Mouse (Mus musculus) heart, postnatal 0 days (tissue): ENCODE measurements at regions not wholly inside any gene's neighbourhood (a gene's known extent, or its start where the extent isn't known, plus 50 kb on each side); places are given as distances from the start of the nearest gene placed in this dataset.

Experiments used
- ATAC-seq: fragments of 200-750 bp; cut with Nextera tagmentation; 2 replicates; pipeline ENCODE4 v1.8.0; 2017; ENCODE audit warnings: low read depth, moderate number of reproducible peaks, moderate library complexity; ENCODE audit not compliant: insufficient read depth
- DNase-seq: peaks from one replicate; pipeline ENCODE4 v3.0.0-alpha.2; 2016; ENCODE audit warnings: low spot score
- H3K27ac ChIP-seq: fragments of 300-500 bp; sonication (generic); 2 replicates; pipeline ENCODE4 v1.5.1; 2014; ENCODE audit warnings: low read depth, mild to moderate bottlenecking
- H3K27me3 ChIP-seq: fragments of 300-500 bp; sonication (generic); 2 replicates; pipeline ENCODE4 v1.6.1; 2014; ENCODE audit warnings: low read length, mixed read lengths; ENCODE audit not compliant: control insufficient read depth, insufficient read depth
- H3K36me3 ChIP-seq: fragments of 300-500 bp; sonication (generic); replicated peaks from 2 replicates; pipeline ENCODE4 v1.6.1; 2014; ENCODE audit warnings: low read length, mixed read lengths; ENCODE audit not compliant: control insufficient read depth, insufficient read depth
- H3K4me1 ChIP-seq: fragments of 300-500 bp; sonication (generic); 2 replicates; pipeline ENCODE4 v1.6.1; 2014; ENCODE audit warnings: antibody characterized with exemption; ENCODE audit not compliant: control insufficient read depth, insufficient read depth
- H3K4me2 ChIP-seq: fragments of 300-500 bp; sonication (generic); 2 replicates; pipeline ENCODE4 v1.6.1; 2014; ENCODE audit warnings: low read depth, mild to moderate bottlenecking, low read length, moderate library complexity
- H3K4me3 ChIP-seq: fragments of 300-500 bp; sonication (generic); 2 replicates; pipeline ENCODE4 v1.5.1; 2014; ENCODE audit warnings: low read depth, low read length
- H3K9ac ChIP-seq: fragments of 300-500 bp; sonication (generic); replicated peaks from 2 replicates; pipeline ENCODE4 v1.6.1; 2014; ENCODE audit warnings: low read depth, low read length, mixed read lengths
- H3K9me3 ChIP-seq: fragments of 300-500 bp; sonication (generic); replicated peaks from 2 replicates; pipeline ENCODE4 v1.6.1; 2016; ENCODE audit warnings: low read length; ENCODE audit not compliant: control insufficient read depth
- CTCF ChIP-seq: IDR thresholded peaks from 2 replicates; pipeline ENCODE4 v1.5.1; 2016; ENCODE audit warnings: antibody characterized with exemption, control low read depth, low read depth
- EP300 ChIP-seq: IDR thresholded peaks from 2 replicates; pipeline ENCODE4 v1.6.1; 2016; ENCODE audit warnings: antibody characterized with exemption, low read depth
- WGBS: fragments of 180-500 bp; shearing (Covaris S2); extraction: QIAGEN DNeasy Blood & Tissue Kit; methylation state at CpG from one replicate; pipeline ENCODE4 v1.1.7; 2014; 5-methylcytosine and 5-hydroxymethylcytosine counted together

GRCm38 (mm10) chr3:29813276-29813675 is 731.5 kb downstream of the Egfem1 start:
- no peak for ATAC-seq

DNA sequence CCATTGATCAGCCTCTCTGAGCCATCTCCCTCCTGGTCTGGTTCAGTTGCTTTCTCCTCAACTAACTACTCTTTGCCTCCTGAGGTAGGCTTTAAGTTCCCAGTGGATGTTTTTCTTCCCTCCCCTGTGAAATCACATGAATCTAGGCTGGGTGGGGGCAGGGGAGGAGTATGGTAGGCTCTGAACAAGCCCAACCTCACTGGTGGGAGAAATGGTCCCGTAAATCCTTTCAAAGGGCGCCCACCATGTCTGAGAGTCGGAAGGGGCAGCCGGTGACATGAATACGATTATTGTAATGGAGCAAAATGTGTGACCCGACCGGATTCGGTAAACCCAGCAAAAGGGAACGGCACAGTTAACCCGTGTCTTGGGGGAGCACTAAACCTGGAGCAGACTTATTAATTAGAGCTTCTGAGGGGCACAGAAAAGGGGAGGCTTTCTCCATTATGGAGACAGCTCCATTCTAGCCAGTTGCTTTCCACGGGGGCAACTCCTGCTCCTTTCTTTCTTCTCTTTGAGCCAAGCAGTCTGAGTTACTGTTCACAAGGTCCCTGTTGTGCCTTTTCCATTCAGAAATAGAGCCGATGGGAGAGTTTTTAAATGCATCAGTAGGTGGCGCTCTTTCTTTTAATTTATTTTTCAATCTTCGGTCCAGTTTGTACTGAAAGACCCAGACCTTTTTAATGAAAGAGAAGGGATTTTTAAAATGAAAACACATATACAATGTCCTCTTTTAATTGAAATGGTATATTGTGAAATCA is 730.8 kb downstream of the Egfem1 start:
- ATAC-seq (no peak), DNase-seq (peak; percentile 32)
- H3K4me2 ChIP-seq, result no peak overlapping the region
- no peaks in the 10 kb centered on the region for H3K27me3 ChIP-seq
- H3K9me3 ChIP-seq, result no peaks in the 10 kb centered on the region
- H3K36me3 ChIP-seq, result no peaks in the 10 kb centered on the region
- 44% methylated on average over 14 of the region's 14 CpGs for WGBS
- H3K9ac ChIP-seq, result no peak overlapping the region
- H3K4me3 ChIP-seq, result no peak overlapping the region
- peak; percentile 55 for TF ChIP-seq CTCF
- TF ChIP-seq EP300, result no peak
- H3K4me1 ChIP-seq, result no peaks in the 10 kb centered on the region
- H3K27ac ChIP-seq, result no peak overlapping the region

More at GRCm38 (mm10) chr3:29813276-29813675, 731.5 kb downstream of the Egfem1 start:
- Histone ChIP-seq H3K4me3 (no peak overlapping the region), H3K4me2 (no peak overlapping the region), H3K27ac (no peak overlapping the region), H3K36me3 (no peaks in the 10 kb centered on the region), H3K9ac (no peak overlapping the region), H3K4me1 (no peaks in the 10 kb centered on the region), H3K9me3 (no peaks in the 10 kb centered on the region), H3K27me3 (no peaks in the 10 kb centered on the region)
- 55% methylated on average over 7 of the region's 7 CpGs for WGBS
- TF ChIP-seq CTCF (no peak), EP300 (no peak)
- no peak for DNase-seq

- WGBS, result 77% methylated on average over 2 of the region's 2 CpGs
- Histone ChIP-seq H3K27me3 (no peaks in the 10 kb centered on the region), H3K4me1 (no peaks in the 10 kb centered on the region), H3K36me3 (no peaks in the 10 kb centered on the region), H3K4me3 (no peak overlapping the region), H3K9ac (no peak overlapping the region), H3K4me2 (no peak overlapping the region), H3K27ac (no peak overlapping the region), H3K9me3 (no peaks in the 10 kb centered on the region)
- no peak for DNase-seq
- no peak for TF ChIP-seq CTCF
- TF ChIP-seq EP300, result no peak
- ATAC-seq, result no peak
These were observed 724.2 kb downstream of the Egfem1 start for GRCm38 (mm10) chr3:29806046-29806445.

GRCm38 (mm10) chr3:29803456-29803855 is 721.6 kb downstream of the Egfem1 start:
- 40% methylated on average over 5 of the region's 5 CpGs for WGBS

DNA sequence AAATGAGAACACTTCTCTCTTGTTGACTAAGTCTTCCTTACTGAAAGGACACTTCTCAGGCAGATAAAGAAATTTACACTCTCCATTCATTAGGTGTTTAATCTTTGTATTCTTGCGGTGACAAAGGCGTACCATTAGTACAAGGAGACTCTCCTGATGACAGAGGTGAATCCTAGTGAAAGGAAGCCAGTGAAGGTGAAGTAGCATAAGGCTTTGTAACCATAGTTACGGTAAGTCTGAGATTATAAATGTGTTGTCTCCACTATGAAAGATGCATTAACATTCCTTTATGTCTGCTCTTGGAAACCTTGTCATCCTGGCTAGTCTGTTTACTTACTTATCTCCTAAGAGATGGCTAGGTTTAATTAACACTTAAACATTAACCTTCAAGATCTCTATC is 719.3 kb downstream of the Egfem1 start:
- no peak for TF ChIP-seq CTCF
- TF ChIP-seq EP300, result no peak
- H3K9me3 ChIP-seq, result no peaks in the 10 kb centered on the region
- no peaks in the 10 kb centered on the region for H3K36me3 ChIP-seq
- no peak overlapping the region for H3K27ac ChIP-seq
- no peak overlapping the region for H3K9ac ChIP-seq
- H3K4me3 ChIP-seq, result no peak overlapping the region
- WGBS, result 75% methylated on average over 3 of the region's 3 CpGs
- DNase-seq (no peak), ATAC-seq (no peak)
- H3K4me2 ChIP-seq, result no peak overlapping the region
- H3K27me3 ChIP-seq, result no peaks in the 10 kb centered on the region
- no peaks in the 10 kb centered on the region for H3K4me1 ChIP-seq

More at GRCm38 (mm10) chr3:29803456-29803855, 721.6 kb downstream of the Egfem1 start:
- Histone ChIP-seq H3K9ac (no peak overlapping the region), H3K36me3 (no peaks in the 10 kb centered on the region), H3K4me1 (no peaks in the 10 kb centered on the region), H3K4me3 (no peak overlapping the region), H3K9me3 (no peaks in the 10 kb centered on the region), H3K27me3 (no peaks in the 10 kb centered on the region), H3K4me2 (no peak overlapping the region), H3K27ac (no peak overlapping the region)
- TF ChIP-seq EP300 (no peak), CTCF (no peak)
- ATAC-seq (no peak), DNase-seq (no peak)

GRCm38 (mm10) chr3:29774365-29774764 is 692.5 kb downstream of the Egfem1 start:
- Histone ChIP-seq H3K27me3 (no peaks in the 10 kb centered on the region), H3K36me3 (no peaks in the 10 kb centered on the region), H3K4me3 (no peak overlapping the region), H3K4me1 (no peaks in the 10 kb centered on the region), H3K9me3 (no peaks in the 10 kb centered on the region), H3K4me2 (no peak overlapping the region), H3K27ac (no peak overlapping the region), H3K9ac (no peak overlapping the region)
- ATAC-seq, result no peak
- 56% methylated on average over 3 of the region's 3 CpGs for WGBS
- no peak for TF ChIP-seq EP300
- no peak for TF ChIP-seq CTCF
- DNase-seq, result no peak
